Comparison of ENCODE assay signal across 8 mouse cellular contexts in genomic region chr9:36796224-36796623, GRCm38 (mm10). TPM values are rescaled to one million over a fixed set of nuclear protein-coding genes. Genes with fewer than 3 reads are reported as not detected.
DNase-seq lines count a peak whose midpoint lies in the region; ATAC-seq and TF ChIP-seq lines count a peak whose summit lies in the region.

No protein-coding gene starts in this region.

- H3K9me3 ChIP-seq in liver, embryonic 12.5 days (replicated peaks), result no peaks in the 10 kb centered on the region

- H3K4me1 ChIP-seq in embryonic fibroblast, embryonic 13.5 days (ENCODE audit: control insufficient read depth, insufficient read depth, low read length), result peaks cover 7% of the 10 kb centered on the region
- peaks cover 17% of the 10 kb centered on the region for H3K4me1 ChIP-seq in liver, embryonic 12.5 days

- no peaks in the 10 kb centered on the region for H3K27me3 ChIP-seq in liver, embryonic 12.5 days (replicated peaks)

- peak overlapping the region; percentile 96 for H3K27ac ChIP-seq in gastrocnemius, adult 2 months
- no peak overlapping the region for H3K27ac ChIP-seq in embryonic fibroblast, embryonic 13.5 days (ENCODE audit: insufficient read depth, low read length)
- H3K27ac ChIP-seq in liver, embryonic 12.5 days, result no peak overlapping the region

- H3K4me2 ChIP-seq in liver, embryonic 12.5 days, result peak overlapping the region; percentile 93

- no peak for TF ChIP-seq POLR2A in embryonic fibroblast, embryonic 13.5 days (IDR thresholded peaks at IDR 0.05; ENCODE audit: low read depth, low read length)

- 23% methylated on average over 5 of the region's 5 CpGs for WGBS in liver, embryonic 12.5 days (ENCODE audit: insufficient replicate concordance)

- H3K36me3 ChIP-seq in liver, embryonic 12.5 days, result peaks cover 17% of the 10 kb centered on the region

- peak overlapping the region; percentile 97 for H3K9ac ChIP-seq in liver, embryonic 12.5 days

- H3K4me3 ChIP-seq in gastrocnemius, adult 2 months, result peak overlapping the region; percentile 100
- peak overlapping the region; percentile 94 for H3K4me3 ChIP-seq in embryonic fibroblast, embryonic 13.5 days (ENCODE audit: insufficient read depth, low read length)
- peak overlapping the region; percentile 94 for H3K4me3 ChIP-seq in liver, embryonic 12.5 days

- no peak for ATAC-seq in liver, embryonic 12.5 days

- intact Hi-C loops in gastrocnemius, adult 2 months (cut with DNase I), result loop anchor here (5.0 kb wide), 1 partner anchor 86 kb away; no protein-coding TSS in a partner anchor

- TF ChIP-seq CTCF in gastrocnemius, adult 2 months (IDR thresholded peaks at IDR 0.05), result no peak
- no peak for TF ChIP-seq CTCF in embryonic fibroblast, embryonic 13.5 days (IDR thresholded peaks at IDR 0.05; ENCODE audit: borderline replicate concordance, insufficient read depth, low read length)

- DNase-seq in gastrocnemius, adult 2 months, result no peak
- no peak for DNase-seq in gastrocnemius, postnatal 25 days
- DNase-seq in 416B (ENCODE audit: low read depth), result peak; percentile 18
- DNase-seq in thymus, postnatal 14 days, result no peak
- DNase-seq in Muller cell, postnatal 12 days (ENCODE audit: inconsistent ontology term), result no peak
- DNase-seq in left cerebral cortex, adult 9 months (ENCODE audit: low spot score in 2 of 2), result no peak

RNA-seq across cellular contexts. Expression of gene Ei24, which starts 1.0 kb away (rescaled TPM):
- total RNA-seq in gastrocnemius, adult 2 months (2021), result 10 to 100 TPM; 78.2 to 79.3 TPM
- total RNA-seq in gastrocnemius, postnatal 25 days (2021), result 10 to 100 TPM; 69.5 to 72.2 TPM
- polyA plus RNA-seq in embryonic fibroblast, embryonic 13.5 days (2011; ENCODE audit: insufficient read length, low read depth, missing spikeins), result 118 and 127 TPM in 2 replicates
- 41.9 and 42.7 TPM in 2 replicates for polyA plus RNA-seq in liver, embryonic 12.5 days (2016; fragmentation: Nextera tagmentation; extraction: Ambion mirVana)

RNA-seq across cellular contexts. Expression of gene Fez1, which starts 25.4 kb away (rescaled TPM):
- total RNA-seq in gastrocnemius, adult 2 months (2021), result 1 to 10 TPM; 4.2 to 4.7 TPM
- 1 to 10 TPM; 3.1 to 3.6 TPM for total RNA-seq in gastrocnemius, postnatal 25 days (2021)
- polyA plus RNA-seq in embryonic fibroblast, embryonic 13.5 days (2011; ENCODE audit: insufficient read length, low read depth, missing spikeins), result 32.8 and 69.4 TPM in 2 replicates
- polyA plus RNA-seq in liver, embryonic 12.5 days (2016; fragmentation: Nextera tagmentation; extraction: Ambion mirVana), result 0.82 and 0.99 TPM in 2 replicates

RNA-seq across cellular contexts. Expression of gene Stt3a, which starts 28.7 kb away (rescaled TPM):
- total RNA-seq in gastrocnemius, adult 2 months (2021), result 10 to 100 TPM; 34.3 to 46.0 TPM
- 10 to 100 TPM; 36.9 TPM for total RNA-seq in gastrocnemius, postnatal 25 days (2021)
- polyA plus RNA-seq in embryonic fibroblast, embryonic 13.5 days (2011; ENCODE audit: insufficient read length, low read depth, missing spikeins), result 655 and 681 TPM in 2 replicates
- 218 and 227 TPM in 2 replicates for polyA plus RNA-seq in liver, embryonic 12.5 days (2016; fragmentation: Nextera tagmentation; extraction: Ambion mirVana)
